Mouse (Mus musculus): ENCODE measurements around the gene Adamts18. TPM values are rescaled to one million over a fixed set of nuclear protein-coding genes. Genes with fewer than 3 reads are reported as not detected.

Adamts18 gene
- total and polyA plus RNA-seq, 2 experiments from 2014 or later: 4.0 to 6.2 TPM

DNA sequence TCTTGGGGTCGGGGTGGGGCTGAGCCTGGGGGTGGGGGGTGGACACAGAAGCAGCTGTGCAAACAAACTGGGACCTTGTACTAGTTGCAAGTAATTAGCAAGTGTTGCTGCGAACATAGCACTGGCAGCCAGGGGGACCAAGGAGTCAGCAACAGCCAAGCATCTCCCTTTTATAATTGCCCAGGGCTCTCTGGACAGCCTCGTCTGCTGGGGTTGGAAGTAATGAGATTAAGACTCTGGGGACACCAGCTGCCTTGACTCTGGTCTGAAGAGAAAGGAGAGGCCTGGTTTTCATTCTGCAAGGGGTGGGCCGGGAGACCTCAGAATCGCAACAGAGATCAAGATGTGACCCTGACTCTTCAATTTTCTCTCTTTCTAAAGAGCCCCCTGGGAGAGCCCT, 49.0 kb downstream of the Adamts18 start:
- WGBS: 50% methylated on average over 5 of the region's 5 CpGs

DNA sequence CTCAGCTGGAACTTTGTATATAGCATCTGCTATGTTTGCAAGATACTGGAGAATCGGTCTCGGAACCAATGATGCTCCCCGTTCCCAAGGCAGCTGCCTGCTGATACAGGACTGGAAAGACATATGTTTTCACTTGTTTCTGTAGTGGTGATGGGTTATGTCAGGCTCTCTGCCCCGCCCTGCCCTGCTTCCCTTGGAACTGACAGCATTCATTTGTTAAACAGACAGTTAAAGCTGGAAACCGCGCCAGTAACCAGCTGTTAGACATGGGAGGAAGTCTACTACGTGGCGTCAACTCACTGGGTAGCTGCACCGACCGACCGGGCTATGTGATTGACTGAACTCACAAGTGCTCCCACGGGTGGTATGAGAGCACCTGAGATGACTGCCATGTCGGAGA, 56.7 kb downstream of the Adamts18 start:
- TF ChIP-seq CTCF (IDR thresholded peaks at IDR 0.05; ENCODE audit: low read depth): no peak
- H3K36me3 ChIP-seq (ENCODE audit: insufficient read depth, low read length): no peaks in the 10 kb centered on the region
- H3K9me3 ChIP-seq (ENCODE audit: low read length): no peaks in the 10 kb centered on the region
- no peak overlapping the region for H3K9ac ChIP-seq (replicated peaks; ENCODE audit: low read length)
- no peak overlapping the region for H3K27ac ChIP-seq
- no peaks in the 10 kb centered on the region for H3K27me3 ChIP-seq (ENCODE audit: insufficient read depth, low read length)
- no peak for DNase-seq (ENCODE audit: low spot score)
- 56% methylated on average over 13 of the region's 13 CpGs for WGBS
- no peak overlapping the region for H3K4me2 ChIP-seq (ENCODE audit: low read depth, low read length)
- H3K4me1 ChIP-seq (ENCODE audit: insufficient read depth, low read length): no peaks in the 10 kb centered on the region
- ATAC-seq: no peak
- no peak overlapping the region for H3K4me3 ChIP-seq (ENCODE audit: low read length)

More for the DNA sequence above, 49.0 kb downstream of the Adamts18 start:
- Histone ChIP-seq H3K4me3 (ENCODE audit: low read length) (no peak overlapping the region), H3K36me3 (ENCODE audit: insufficient read depth, low read length) (no peaks in the 10 kb centered on the region), H3K4me1 (ENCODE audit: insufficient read depth, low read length) (no peaks in the 10 kb centered on the region), H3K4me2 (ENCODE audit: low read depth, low read length) (no peak overlapping the region), H3K27ac (no peak overlapping the region), H3K9ac (replicated peaks; ENCODE audit: low read length) (no peak overlapping the region), H3K27me3 (ENCODE audit: insufficient read depth, low read length) (no peaks in the 10 kb centered on the region), H3K9me3 (ENCODE audit: low read length) (no peaks in the 10 kb centered on the region)
- TF ChIP-seq CTCF (IDR thresholded peaks at IDR 0.05; ENCODE audit: low read depth): no peak
- ATAC-seq: no peak
- DNase-seq (ENCODE audit: low spot score): no peak

DNA sequence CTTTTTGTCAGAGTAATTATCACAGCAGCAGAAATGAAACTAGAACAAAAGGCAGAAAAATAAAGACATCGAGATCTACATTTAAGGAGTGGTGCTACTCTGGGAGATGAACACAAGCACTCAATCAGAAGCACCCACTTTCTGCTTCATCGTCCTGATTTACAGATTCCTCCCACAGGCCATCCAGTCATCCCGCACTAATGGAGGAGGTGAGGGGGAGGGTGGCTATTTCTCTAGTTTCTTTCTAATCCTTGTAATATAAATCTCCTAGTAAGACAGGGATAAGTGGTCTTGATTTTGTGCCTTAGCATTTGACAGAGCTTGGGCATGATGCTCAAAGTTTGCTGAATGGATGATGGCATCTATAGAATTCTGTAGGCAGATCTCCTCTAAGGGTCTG, 57.5 kb downstream of the Adamts18 start:
- no peaks in the 10 kb centered on the region for H3K27me3 ChIP-seq (ENCODE audit: insufficient read depth, low read length)
- no peaks in the 10 kb centered on the region for H3K4me1 ChIP-seq (ENCODE audit: insufficient read depth, low read length)
- WGBS: 80% methylated on average over 3 of the region's 3 CpGs
- H3K36me3 ChIP-seq (ENCODE audit: insufficient read depth, low read length): no peaks in the 10 kb centered on the region
- no peak for TF ChIP-seq CTCF (IDR thresholded peaks at IDR 0.05; ENCODE audit: low read depth)
- DNase-seq (ENCODE audit: low spot score) (no peak), ATAC-seq (no peak)
- no peak overlapping the region for H3K9ac ChIP-seq (replicated peaks; ENCODE audit: low read length)
- no peak overlapping the region for H3K4me3 ChIP-seq (ENCODE audit: low read length)
- no peaks in the 10 kb centered on the region for H3K9me3 ChIP-seq (ENCODE audit: low read length)
- H3K4me2 ChIP-seq (ENCODE audit: low read depth, low read length): no peak overlapping the region
- H3K27ac ChIP-seq: no peak overlapping the region

DNA sequence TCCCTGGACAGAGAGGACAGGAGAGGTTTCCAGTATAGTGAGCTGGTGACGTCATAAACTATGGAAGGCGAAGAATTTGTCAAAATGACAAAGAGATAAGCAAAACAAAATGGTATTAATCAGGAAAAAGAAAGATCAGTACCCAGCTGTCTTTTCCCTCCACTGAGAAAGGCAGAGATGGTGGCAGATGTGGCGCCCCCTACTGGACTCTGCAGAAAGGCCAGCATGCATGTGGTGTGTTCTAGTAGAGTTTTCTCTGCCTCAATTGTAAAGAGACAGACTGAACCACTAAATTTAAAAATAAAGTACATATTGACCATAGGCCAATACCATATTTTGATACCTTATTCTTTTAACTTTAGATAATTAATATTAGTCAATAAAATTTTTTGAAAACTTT, 64.8 kb downstream of the Adamts18 start:
- DNase-seq (ENCODE audit: low spot score): no peak
- H3K9me3 ChIP-seq (ENCODE audit: low read length): no peaks in the 10 kb centered on the region
- no peak overlapping the region for H3K4me2 ChIP-seq (ENCODE audit: low read depth, low read length)
- TF ChIP-seq CTCF (IDR thresholded peaks at IDR 0.05; ENCODE audit: low read depth): no peak
- H3K36me3 ChIP-seq (ENCODE audit: insufficient read depth, low read length): no peaks in the 10 kb centered on the region
- H3K27me3 ChIP-seq (ENCODE audit: insufficient read depth, low read length): no peaks in the 10 kb centered on the region
- no peak overlapping the region for H3K9ac ChIP-seq (replicated peaks; ENCODE audit: low read length)
- 72% methylated on average over 3 of the region's 3 CpGs for WGBS
- no peak for ATAC-seq
- H3K4me1 ChIP-seq (ENCODE audit: insufficient read depth, low read length): no peaks in the 10 kb centered on the region
- no peak overlapping the region for H3K27ac ChIP-seq
- H3K4me3 ChIP-seq (ENCODE audit: low read length): no peak overlapping the region

DNA sequence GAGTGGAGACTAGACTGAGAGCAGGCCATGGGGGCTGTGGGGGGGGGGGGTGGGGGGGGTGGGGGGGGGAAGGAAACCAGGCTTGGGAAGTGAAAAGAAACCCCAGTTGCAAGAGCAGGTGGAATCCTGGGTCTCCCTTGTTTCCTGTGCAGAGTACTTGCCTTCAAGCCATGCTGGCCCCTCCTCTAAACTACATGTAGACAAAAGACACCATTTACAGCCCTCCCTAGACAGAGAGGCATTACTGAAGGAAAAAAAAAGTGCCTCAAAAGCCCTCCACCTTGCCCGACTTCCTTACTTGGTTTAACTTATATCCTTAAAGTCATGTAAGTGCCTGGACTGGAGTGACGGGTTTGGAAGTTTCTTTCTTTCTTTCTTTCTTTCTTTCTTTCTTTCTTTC, 67.0 kb downstream of the Adamts18 start:
- ATAC-seq (no peak), DNase-seq (ENCODE audit: low spot score) (peak; percentile 0)
- WGBS: 58% methylated on average over 2 of the region's 2 CpGs
- Histone ChIP-seq H3K9me3 (ENCODE audit: low read length) (no peaks in the 10 kb centered on the region), H3K36me3 (ENCODE audit: insufficient read depth, low read length) (no peaks in the 10 kb centered on the region), H3K4me2 (ENCODE audit: low read depth, low read length) (no peak overlapping the region), H3K4me3 (ENCODE audit: low read length) (no peak overlapping the region), H3K4me1 (ENCODE audit: insufficient read depth, low read length) (no peaks in the 10 kb centered on the region), H3K9ac (replicated peaks; ENCODE audit: low read length) (no peak overlapping the region), H3K27ac (no peak overlapping the region), H3K27me3 (ENCODE audit: insufficient read depth, low read length) (no peaks in the 10 kb centered on the region)
- TF ChIP-seq CTCF (IDR thresholded peaks at IDR 0.05; ENCODE audit: low read depth): no peak

DNA sequence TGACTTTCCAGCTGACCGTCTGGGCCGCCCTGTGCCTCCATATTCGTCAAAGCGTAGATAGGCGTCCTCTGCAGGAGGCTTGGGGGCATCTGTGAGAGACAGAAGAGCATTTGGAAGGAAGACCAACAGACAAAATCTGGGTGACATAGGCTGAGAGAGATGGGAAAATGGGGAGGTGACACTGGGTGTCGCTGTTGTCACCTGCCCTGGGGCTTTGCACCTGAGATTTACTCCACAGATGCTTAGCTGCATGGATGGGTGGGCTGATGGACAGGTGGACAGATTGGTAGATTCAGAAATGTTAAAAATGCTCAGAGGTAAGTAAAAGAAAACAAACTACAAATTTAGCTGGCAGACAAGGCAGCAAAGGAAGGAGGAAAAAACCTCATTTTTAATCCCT, 73.2 kb downstream of the Adamts18 start:
- Histone ChIP-seq H3K27me3 (ENCODE audit: insufficient read depth, low read length) (no peaks in the 10 kb centered on the region), H3K4me3 (ENCODE audit: low read length) (no peak overlapping the region), H3K4me2 (ENCODE audit: low read depth, low read length) (no peak overlapping the region), H3K4me1 (ENCODE audit: insufficient read depth, low read length) (no peaks in the 10 kb centered on the region), H3K27ac (no peak overlapping the region), H3K9ac (replicated peaks; ENCODE audit: low read length) (no peak overlapping the region), H3K9me3 (ENCODE audit: low read length) (no peaks in the 10 kb centered on the region), H3K36me3 (ENCODE audit: insufficient read depth, low read length) (no peaks in the 10 kb centered on the region)
- no peak for TF ChIP-seq CTCF (IDR thresholded peaks at IDR 0.05; ENCODE audit: low read depth)
- DNase-seq (ENCODE audit: low spot score): peak; percentile 1
- no peak for ATAC-seq
- 76% methylated on average over 6 of the region's 6 CpGs for WGBS

DNA sequence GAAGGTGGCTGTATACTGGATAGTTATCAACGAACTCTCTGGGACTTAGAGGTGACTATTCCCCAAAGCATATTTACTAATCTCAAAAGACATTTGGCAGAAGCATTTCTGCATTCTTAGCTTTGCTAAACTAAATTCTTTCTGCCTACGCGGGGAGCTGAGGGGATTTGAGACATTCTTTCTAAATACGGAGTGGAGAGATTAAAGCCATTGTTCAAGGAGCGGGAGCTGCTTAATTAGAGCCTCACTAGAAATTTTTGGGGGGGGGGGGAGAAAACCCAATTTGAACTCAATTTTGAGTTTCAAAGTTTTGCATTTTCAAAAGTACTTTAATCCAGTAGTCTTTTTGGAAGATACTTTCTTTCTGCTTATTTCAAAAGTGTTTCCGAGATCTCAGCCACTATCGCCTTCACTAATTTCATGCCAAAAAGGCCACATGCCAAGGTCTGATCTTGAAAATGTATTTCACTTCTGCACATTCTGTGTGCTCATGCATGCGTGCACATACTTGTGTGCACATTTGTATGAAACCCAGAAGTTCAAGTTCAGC, 79.6 kb downstream of the Adamts18 start:
- H3K9ac ChIP-seq (replicated peaks; ENCODE audit: low read length): no peak overlapping the region
- no peaks in the 10 kb centered on the region for H3K4me1 ChIP-seq (ENCODE audit: insufficient read depth, low read length)
- no peak for TF ChIP-seq CTCF (IDR thresholded peaks at IDR 0.05; ENCODE audit: low read depth)
- H3K9me3 ChIP-seq (ENCODE audit: low read length): no peaks in the 10 kb centered on the region
- peak; percentile 1 for DNase-seq (ENCODE audit: low spot score)
- no peaks in the 10 kb centered on the region for H3K36me3 ChIP-seq (ENCODE audit: insufficient read depth, low read length)
- H3K27ac ChIP-seq: no peak overlapping the region
- 61% methylated on average over 8 of the region's 8 CpGs for WGBS
- no peak overlapping the region for H3K4me2 ChIP-seq (ENCODE audit: low read depth, low read length)
- no peak overlapping the region for H3K4me3 ChIP-seq (ENCODE audit: low read length)
- H3K27me3 ChIP-seq (ENCODE audit: insufficient read depth, low read length): no peaks in the 10 kb centered on the region
- ATAC-seq: no peak
